Mouse (Mus musculus) embryonic facial prominence, embryonic 14.5 days (tissue): ENCODE measurements at regions not wholly inside any gene's neighbourhood (a gene's known extent, or its start where the extent isn't known, plus 50 kb on each side); places are given as distances from the start of the nearest gene placed in this dataset.
"Not testable (repeated sequence)": the region's sequence is repeated elsewhere in the genome, so short reads cannot be mapped to it uniquely, and the experiment has no call there.

ENCODE experiments used
- ATAC-seq: fragments of 200-750 bp; cut with Nextera tagmentation; 2 replicates; pipeline ENCODE4 v1.8.0; 2017; ENCODE audit warnings: low read depth, moderate number of reproducible peaks, moderate TSS enrichment
- DNase-seq: peaks from one replicate; pipeline ENCODE4 v3.0.0-alpha.2; 2015; ENCODE audit warnings: low spot score
- H3K27ac ChIP-seq: fragments of 300-500 bp; sonication (generic); replicated peaks from 2 replicates; pipeline ENCODE4 v1.5.1; 2014; ENCODE audit warnings: low read depth, mild to moderate bottlenecking, low read length, moderate library complexity
- H3K27me3 ChIP-seq: fragments of 300-500 bp; sonication (generic); replicated peaks from 2 replicates; pipeline ENCODE4 v1.6.1; 2014; ENCODE audit warnings: low read length; ENCODE audit not compliant: control insufficient read depth, insufficient read depth
- H3K36me3 ChIP-seq: fragments of 300-500 bp; sonication (generic); 2 replicates; pipeline ENCODE4 v1.6.1; 2014; ENCODE audit warnings: low read length, mixed read lengths; ENCODE audit not compliant: control insufficient read depth, insufficient read depth
- H3K4me1 ChIP-seq: fragments of 300-500 bp; sonication (generic); 2 replicates; pipeline ENCODE4 v1.6.1; 2014; ENCODE audit warnings: antibody characterized with exemption, low read length; ENCODE audit not compliant: control insufficient read depth, insufficient read depth
- H3K4me2 ChIP-seq: fragments of 300-500 bp; sonication (generic); 2 replicates; pipeline ENCODE4 v1.6.1; 2014; ENCODE audit warnings: low read depth, mild to moderate bottlenecking, low read length, moderate library complexity, mixed read lengths
- H3K4me3 ChIP-seq: fragments of 300-500 bp; sonication (generic); 2 replicates; pipeline ENCODE4 v1.5.1; 2014; ENCODE audit warnings: low read depth, mild to moderate bottlenecking, low read length
- H3K9ac ChIP-seq: fragments of 300-500 bp; sonication (generic); 2 replicates; pipeline ENCODE4 v1.6.1; 2014; ENCODE audit warnings: low read depth, mild to moderate bottlenecking, low read length, moderate library complexity, mixed read lengths
- H3K9me3 ChIP-seq: fragments of 300-500 bp; sonication (generic); 2 replicates; pipeline ENCODE4 v1.6.1; 2016; ENCODE audit warnings: low read length; ENCODE audit not compliant: control insufficient read depth
- WGBS: fragments of 180-500 bp; shearing (Covaris S2); extraction: QIAGEN DNeasy Blood & Tissue Kit; methylation state at CpG from one replicate; pipeline ENCODE4 v1.1.7; 2014; 5-methylcytosine and 5-hydroxymethylcytosine counted together

DNA sequence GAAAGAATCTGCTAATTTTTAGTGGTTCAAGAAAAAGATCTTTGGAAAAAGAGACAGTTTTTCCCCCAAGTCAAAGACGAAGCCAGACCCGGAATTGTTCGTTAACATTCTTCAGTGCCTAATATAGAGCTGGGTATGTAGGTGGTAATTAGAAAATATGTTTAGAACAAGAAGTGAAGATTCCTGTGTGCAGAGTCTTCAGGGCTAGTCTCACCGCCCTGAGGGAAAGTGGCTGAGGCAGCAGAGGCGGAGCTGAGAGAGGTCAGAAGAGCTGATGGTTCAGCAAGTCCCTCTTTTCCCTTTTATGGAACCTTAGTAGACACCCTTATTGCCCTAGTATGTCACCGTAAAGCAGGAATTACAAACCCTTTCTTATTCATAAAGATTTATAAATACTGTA, 232.0 kb downstream of the Pten start:
- Histone ChIP-seq H3K4me1 (peaks cover 3% of the 10 kb centered on the region; the same call in 1 of the 2 replicates), H3K27ac (no peak overlapping the region), H3K27me3 (no peaks in the 10 kb centered on the region), H3K4me2 (no peak overlapping the region), H3K9ac (no peak overlapping the region), H3K36me3 (no peaks in the 10 kb centered on the region), H3K4me3 (no peak overlapping the region), H3K9me3 (no peaks in the 10 kb centered on the region)
- WGBS, result 72% methylated on average over 6 of the region's 6 CpGs
- ATAC-seq (no peak), DNase-seq (no peak)

DNA sequence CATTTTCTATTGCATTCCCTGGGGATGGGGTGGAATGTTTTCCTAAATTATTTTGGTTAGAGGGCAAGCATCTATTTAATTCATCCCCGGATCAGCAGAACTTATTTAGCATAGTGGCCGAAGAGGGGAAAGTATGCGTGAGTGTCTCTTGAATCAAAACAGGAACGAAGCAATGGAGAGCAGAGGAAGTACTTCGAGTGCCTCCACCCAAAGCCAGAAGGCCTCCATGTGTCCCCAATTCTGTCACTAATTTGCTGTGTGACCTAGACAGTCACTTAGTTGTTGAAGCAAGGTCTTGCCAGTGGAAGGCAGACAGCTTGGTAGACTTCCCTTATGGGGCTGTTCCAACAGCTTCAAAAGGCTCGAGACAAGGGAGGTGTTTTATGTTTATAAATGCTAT, 233.3 kb downstream of the Pten start:
- H3K36me3 ChIP-seq, result no peaks in the 10 kb centered on the region
- DNase-seq, result no peak

DNA sequence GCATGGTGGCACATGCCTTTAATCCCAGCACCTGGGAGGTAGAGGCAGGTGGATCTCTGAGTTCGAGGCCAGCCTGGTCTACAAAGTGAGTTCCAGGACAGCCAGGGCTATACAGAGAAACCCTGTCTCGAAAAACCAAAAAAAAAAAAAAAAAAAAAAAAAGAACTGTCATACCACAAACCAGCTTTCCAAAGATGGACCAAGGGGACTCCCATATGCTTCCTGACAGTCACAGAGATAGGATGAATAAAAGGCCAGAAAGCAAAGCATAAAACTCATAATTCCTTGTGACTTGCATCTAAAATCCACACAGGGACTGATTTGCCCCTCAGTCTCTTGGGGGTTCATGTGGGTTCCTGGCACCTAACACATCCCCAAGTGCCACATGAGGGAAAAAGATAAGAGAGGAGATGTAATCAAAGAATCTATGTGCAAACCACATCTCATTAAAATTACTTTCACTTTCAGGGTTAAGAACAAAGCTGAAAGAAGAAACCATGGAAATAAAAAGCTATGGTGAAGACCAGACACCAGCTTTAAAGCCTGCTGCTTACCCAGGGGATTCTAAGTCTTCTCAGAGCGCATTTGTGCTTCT, 241.4 kb downstream of the Pten start:
- DNase-seq, result no peak
- WGBS, result 86% methylated on average over 2 of the region's 3 CpGs

More for the DNA sequence above, 233.3 kb downstream of the Pten start:
- Histone ChIP-seq H3K4me1 (peaks cover 3% of the 10 kb centered on the region; the same call in 1 of the 2 replicates), H3K9ac (no peak overlapping the region), H3K9me3 (no peaks in the 10 kb centered on the region), H3K27ac (no peak overlapping the region), H3K4me3 (no peak overlapping the region), H3K4me2 (no peak overlapping the region), H3K27me3 (no peaks in the 10 kb centered on the region)
- WGBS, result 60% methylated on average over 6 of the region's 6 CpGs
- ATAC-seq, result no peak

DNA sequence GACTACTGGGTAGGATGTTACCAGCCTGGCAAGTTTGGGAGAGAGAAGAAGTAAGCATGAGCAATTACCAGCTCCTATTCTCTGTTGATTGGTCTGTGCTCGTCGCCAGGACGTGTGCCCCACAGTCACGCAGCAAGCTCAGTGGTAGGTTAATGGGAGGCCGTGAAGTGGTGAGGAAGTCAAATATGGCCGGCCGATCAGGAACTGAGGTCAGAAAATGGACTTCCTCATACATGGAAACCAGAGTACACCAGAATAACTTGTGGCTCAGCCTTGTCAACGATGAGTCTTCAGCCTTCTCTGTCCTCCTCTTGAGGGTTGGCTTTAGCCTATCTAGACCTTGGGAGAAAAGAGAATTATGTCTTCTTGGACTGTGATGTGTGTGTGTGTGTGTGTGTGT, 250.3 kb downstream of the Pten start:
- Histone ChIP-seq H3K9me3 (no peaks in the 10 kb centered on the region), H3K27me3 (no peaks in the 10 kb centered on the region), H3K4me1 (peaks cover 14% of the 10 kb centered on the region; the same call in 1 of the 2 replicates), H3K4me2 (no peak overlapping the region), H3K9ac (no peak overlapping the region), H3K36me3 (no peaks in the 10 kb centered on the region), H3K4me3 (no peak overlapping the region), H3K27ac (no peak overlapping the region)
- no peak for ATAC-seq
- 91% methylated on average over 8 of the region's 8 CpGs for WGBS
- DNase-seq, result no peak

More for the DNA sequence above, 241.4 kb downstream of the Pten start:
- Histone ChIP-seq H3K4me3 (no peak overlapping the region), H3K4me2 (no peak overlapping the region), H3K27me3 (no peaks in the 10 kb centered on the region; the same call in 1 of the 2 replicates), H3K9ac (no peak overlapping the region), H3K27ac (no peak overlapping the region), H3K4me1 (peaks cover 4% of the 10 kb centered on the region), H3K36me3 (no peaks in the 10 kb centered on the region), H3K9me3 (no peaks in the 10 kb centered on the region)
- ATAC-seq, result no peak

DNA sequence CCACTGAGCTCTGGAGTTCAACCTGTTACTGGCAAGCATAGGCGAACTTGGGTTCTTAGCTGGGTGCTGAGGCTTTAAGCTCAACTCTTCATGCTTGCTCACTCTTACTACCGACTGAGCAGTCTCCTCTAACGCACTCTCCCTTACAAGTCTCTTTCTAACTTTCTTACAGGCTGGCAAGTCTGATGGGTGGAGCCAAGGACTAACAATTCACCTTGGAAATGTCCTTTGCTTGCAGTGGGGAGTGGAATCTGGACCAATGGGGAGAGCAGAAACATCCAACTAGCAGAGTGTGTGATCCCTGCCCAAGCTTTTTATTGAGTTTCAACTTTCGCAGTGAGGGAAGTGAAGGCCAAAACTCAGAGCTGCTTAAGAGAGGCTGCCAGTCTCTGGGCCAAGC, 250.8 kb downstream of the Pten start:
- no peak overlapping the region for H3K4me3 ChIP-seq
- H3K4me1 ChIP-seq, result peaks cover 15% of the 10 kb centered on the region; the same call in 1 of the 2 replicates
- no peak overlapping the region for H3K4me2 ChIP-seq
- no peak for DNase-seq
- H3K27ac ChIP-seq, result no peak overlapping the region
- H3K9ac ChIP-seq, result no peak overlapping the region
- 88% methylated on average over 4 of the region's 4 CpGs for WGBS
- ATAC-seq, result no peak
- H3K27me3 ChIP-seq, result no peaks in the 10 kb centered on the region
- H3K36me3 ChIP-seq, result no peaks in the 10 kb centered on the region
- no peaks in the 10 kb centered on the region for H3K9me3 ChIP-seq

DNA sequence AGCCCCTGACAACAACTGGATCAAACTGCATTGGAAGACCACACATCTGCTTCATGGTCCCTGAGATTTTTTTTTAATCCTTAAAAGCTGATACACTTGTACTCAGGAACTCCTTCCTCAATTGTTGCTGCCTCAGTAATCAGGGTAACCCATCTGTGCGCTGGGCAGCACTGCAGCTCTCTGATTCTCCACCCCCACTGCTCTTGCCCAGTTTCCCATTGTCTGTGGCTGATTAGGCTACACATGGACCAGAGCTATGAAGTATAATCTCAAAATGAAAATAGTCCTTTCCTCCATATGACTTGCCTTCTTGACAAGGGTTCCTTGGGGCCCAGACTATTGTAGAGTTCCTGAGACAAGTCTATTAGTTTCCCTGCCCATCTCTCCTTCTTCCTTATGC, 251.5 kb downstream of the Pten start:
- H3K27me3 ChIP-seq, result no peaks in the 10 kb centered on the region
- H3K36me3 ChIP-seq, result no peaks in the 10 kb centered on the region
- H3K27ac ChIP-seq, result no peak overlapping the region
- no peak for ATAC-seq
- DNase-seq, result no peak
- no peak overlapping the region for H3K9ac ChIP-seq
- peaks cover 15% of the 10 kb centered on the region; the same call in 1 of the 2 replicates for H3K4me1 ChIP-seq
- H3K9me3 ChIP-seq, result no peaks in the 10 kb centered on the region
- WGBS, result 87% methylated on average over 1 of the region's 1 CpGs
- H3K4me3 ChIP-seq, result no peak overlapping the region
- H3K4me2 ChIP-seq, result no peak overlapping the region

DNA sequence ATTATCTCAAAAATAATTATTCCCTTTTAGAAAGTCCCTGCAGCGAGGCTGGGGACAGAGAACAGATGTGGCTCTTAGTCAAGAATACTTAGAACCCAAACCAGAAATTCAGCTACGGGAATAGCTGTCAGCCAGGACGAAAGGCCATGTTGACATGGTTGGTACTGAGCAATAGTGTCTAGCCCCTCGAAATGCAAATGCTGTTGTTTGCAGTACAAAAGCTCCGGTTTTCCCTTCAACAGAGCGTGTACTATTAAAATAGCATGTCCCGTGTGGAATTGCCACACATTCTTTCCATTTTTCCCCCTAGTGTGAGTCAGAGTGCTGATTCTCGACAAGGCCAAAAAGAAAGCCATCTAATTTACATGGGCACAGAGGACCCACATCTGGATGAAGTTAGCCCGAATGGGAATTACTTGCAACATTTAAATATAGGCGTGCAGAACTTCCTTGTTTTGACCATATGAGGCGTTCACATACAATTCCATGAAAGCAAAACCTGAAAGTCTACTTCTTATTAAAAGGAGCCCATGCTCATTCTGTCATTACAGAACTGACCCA, 253.7 kb downstream of the Pten start:
- H3K4me1 ChIP-seq, result peaks cover 15% of the 10 kb centered on the region; the same call in 1 of the 2 replicates
- no peak overlapping the region for H3K9ac ChIP-seq
- no peaks in the 10 kb centered on the region for H3K9me3 ChIP-seq
- H3K27me3 ChIP-seq, result no peaks in the 10 kb centered on the region
- no peaks in the 10 kb centered on the region for H3K36me3 ChIP-seq
- 44% methylated on average over 11 of the region's 11 CpGs for WGBS
- H3K4me2 ChIP-seq, result no peak overlapping the region
- peak; percentile 76 for ATAC-seq
- H3K27ac ChIP-seq, result peak overlapping the region; percentile 48
- DNase-seq, result peak; percentile 84
- no peak overlapping the region for H3K4me3 ChIP-seq

DNA sequence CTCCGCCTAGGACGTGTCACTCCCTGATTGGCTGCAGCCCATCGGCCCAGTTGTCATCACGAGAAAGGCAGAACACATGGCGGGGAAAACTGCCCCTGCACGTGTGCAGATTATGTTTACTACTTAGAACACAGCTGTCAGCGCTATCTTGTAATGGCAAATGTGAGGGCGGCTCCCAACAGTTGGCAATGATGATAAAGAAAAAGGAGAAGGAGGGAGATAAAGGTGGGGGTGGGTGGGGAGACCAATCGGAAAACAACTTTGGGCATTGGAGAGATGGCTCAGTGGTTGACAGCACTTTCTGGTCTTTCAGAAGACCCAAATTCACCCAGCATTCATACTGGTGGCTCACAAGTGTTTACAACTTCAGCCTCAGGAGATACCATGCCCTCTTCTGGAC, 257.6 kb downstream of the Pten start:
- peaks cover 15% of the 10 kb centered on the region; the same call in 1 of the 2 replicates for H3K4me1 ChIP-seq

DNA sequence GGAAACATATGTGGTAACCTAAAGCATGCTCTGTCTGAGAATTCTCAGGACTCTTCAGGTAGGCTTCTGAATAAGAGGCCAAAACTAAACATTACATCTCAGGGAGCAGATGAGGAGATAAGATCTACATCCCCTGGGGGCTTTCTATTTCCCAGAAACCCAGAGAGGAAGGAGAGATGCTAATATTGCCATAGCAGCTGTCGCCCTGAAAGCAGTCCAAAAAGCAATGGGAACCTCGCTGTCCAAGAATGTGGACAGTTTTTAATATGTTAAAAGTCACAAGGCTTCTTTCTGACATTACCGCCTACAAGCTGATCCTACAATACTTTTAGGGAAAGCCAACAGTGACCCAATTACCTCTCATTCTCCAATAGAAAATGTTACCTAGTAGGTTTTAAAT, 263.9 kb downstream of the Pten start:
- H3K9ac ChIP-seq, result no peak overlapping the region
- H3K27ac ChIP-seq, result no peak overlapping the region
- ATAC-seq, result no peak
- no peaks in the 10 kb centered on the region for H3K9me3 ChIP-seq
- no peak overlapping the region for H3K4me2 ChIP-seq
- H3K4me3 ChIP-seq, result no peak overlapping the region
- DNase-seq, result no peak
- WGBS, result 69% methylated on average over 3 of the region's 3 CpGs
- H3K27me3 ChIP-seq, result no peaks in the 10 kb centered on the region
- no peaks in the 10 kb centered on the region for H3K36me3 ChIP-seq
- peaks cover 6% of the 10 kb centered on the region; the same call in 1 of the 2 replicates for H3K4me1 ChIP-seq

More for the DNA sequence above, 257.6 kb downstream of the Pten start:
- H3K4me3 ChIP-seq, H3K27me3 ChIP-seq, DNase-seq, H3K27ac ChIP-seq, H3K36me3 ChIP-seq, H3K9ac ChIP-seq, H3K9me3 ChIP-seq, ATAC-seq, H3K4me2 ChIP-seq: not testable (repeated sequence)
- 87% methylated on average over 9 of the region's 9 CpGs for WGBS
